Mouse (Mus musculus) layer of hippocampus, adult 9-11 months (tissue): ENCODE measurements around the gene Tlk1.

Source experiments
- DNase-seq: peaks from one replicate; pipeline ENCODE4 v3.0.0; 2022

Gene Tlk1

GRCm38 (mm10) chr2:70673445-70674126, 151.9 kb downstream of the Tlk1 start:
- DNase-seq: no peak

DNA sequence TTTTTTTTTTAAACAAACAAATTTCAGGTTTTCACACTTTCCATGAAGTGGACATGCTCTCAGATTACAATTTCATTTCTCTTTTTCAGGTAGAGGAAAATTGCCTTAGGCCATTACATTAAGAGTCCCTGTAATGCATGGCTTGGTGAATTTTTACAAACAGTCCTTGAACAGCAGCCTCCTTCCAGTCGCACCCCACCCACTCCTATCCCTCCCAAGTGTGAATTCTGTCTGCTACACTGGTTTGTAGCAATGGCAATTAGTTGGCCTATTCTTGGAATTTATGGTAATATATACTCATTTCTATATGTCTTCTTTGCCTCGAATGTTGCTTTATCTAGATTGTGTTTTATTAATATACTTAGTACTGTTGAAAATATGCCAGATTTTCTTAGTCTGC, 153.1 kb downstream of the Tlk1 start:
- DNase-seq: no peak

- DNase-seq: no peak
Measured at GRCm38 (mm10) chr2:70669896-70670295, 155.6 kb downstream of the Tlk1 start.

DNA sequence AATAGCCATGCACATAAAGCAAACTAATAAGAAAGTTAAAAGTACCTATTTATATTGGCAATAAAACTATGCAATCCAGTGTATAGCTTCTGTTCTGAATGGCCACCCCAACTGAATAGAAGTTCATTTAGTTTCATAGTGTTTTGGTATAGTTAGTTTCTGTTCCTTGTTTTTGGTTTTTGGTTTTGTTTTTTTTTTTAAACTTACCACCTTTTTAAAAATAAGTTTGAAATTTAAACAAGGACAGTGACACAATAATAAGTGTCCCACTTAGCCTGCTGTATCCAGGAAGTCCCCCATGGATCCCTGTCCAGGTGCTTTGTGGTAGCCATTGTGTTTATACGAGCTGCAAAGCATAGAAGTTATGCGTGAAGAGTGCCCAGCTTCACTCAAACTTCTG, 156.3 kb downstream of the Tlk1 start:
- no peak for DNase-seq

- DNase-seq: no peak
Measured at GRCm38 (mm10) chr2:70667016-70667415, 158.5 kb downstream of the Tlk1 start.

- DNase-seq: no peak
Measured at GRCm38 (mm10) chr2:70663764-70664163, 161.8 kb downstream of the Tlk1 start.
